Mouse (Mus musculus) cerebellum, postnatal 10 days (tissue): Measurements from ENCODE around the gene Mfn1.

Source experiments
- DNase-seq, 2 experiments: peaks; one replicate each; pipeline ENCODE4 v3.0.0; 2021; ENCODE audit warnings: mixed read lengths in 2 of 2

Gene Mfn1

DNA sequence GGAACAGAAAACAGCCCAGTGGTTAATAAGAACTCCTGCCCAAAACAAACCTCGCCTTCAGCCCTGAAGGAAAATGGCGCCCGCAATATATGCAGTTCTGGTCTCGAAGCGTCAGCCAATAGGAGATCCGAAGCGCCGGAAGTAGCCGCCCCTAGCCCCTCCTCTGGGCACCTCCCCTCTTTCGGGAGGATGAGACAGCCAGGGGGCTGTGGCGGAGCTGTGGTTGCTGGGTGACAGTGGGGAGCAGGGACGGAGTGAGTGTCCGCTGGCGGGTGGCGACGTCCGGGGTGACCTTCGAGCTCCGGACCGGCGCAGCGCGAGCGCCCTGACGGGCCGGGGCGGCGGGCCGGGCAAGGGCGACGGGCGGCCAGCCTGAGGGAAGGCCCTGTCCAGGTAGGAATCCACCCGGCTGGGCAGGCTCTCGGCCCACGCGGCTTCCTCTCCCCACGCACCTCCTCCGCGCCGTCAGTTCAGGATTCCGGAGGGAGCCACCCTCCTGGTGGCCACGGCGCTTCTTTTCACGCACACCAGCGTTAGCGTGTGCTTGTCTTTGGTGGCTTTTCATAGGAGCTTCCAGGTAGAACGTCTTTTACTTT is at the start of gene Mfn1:
Gene Mfn1, plus strand, starts transcription at position 163 of the 596 bp plus-strand sequence.
- DNase-seq: peak; percentile 93 to 95

DNA sequence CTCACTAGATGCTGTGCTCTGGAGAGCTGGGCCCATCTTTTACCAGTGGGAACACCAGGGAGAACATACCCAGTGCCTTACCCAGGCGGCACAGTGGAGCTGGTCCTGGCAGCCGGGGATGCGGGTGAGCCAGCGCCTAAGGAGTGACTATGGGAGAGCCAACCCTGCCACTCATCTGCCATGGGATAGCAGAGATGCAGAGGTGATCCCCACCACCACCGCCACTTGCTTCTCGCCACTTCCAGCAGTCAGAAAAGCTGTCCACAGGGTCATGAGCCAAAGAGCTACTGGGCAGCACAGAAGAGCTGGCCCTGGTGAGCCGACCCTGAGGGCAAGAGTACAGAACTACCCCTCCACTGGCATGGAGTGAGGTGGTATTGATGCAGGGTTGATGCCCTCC is 49.3 kb upstream of the Mfn1 start:
- DNase-seq: no peak

DNA sequence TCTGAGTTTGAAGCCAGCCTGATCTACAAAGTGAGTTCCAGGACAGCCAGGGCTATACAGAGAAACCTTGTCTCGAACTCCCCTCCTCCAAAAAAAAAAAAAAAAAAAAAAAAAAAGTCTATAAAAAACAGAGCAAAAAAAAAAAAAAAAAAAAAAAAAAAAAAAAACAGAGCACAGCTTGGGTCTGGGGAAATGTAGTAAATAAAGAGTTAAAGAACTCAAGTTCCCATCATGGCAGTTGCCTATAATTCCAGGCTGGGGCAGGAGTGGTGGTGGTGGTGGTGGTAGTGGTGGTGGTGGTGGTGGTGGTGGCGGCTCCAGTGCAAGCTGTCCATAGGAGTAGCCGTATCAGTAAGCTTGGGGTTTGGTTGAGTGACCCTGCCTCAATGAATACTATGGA is 46.2 kb upstream of the Mfn1 start:
- no peak for DNase-seq

DNA sequence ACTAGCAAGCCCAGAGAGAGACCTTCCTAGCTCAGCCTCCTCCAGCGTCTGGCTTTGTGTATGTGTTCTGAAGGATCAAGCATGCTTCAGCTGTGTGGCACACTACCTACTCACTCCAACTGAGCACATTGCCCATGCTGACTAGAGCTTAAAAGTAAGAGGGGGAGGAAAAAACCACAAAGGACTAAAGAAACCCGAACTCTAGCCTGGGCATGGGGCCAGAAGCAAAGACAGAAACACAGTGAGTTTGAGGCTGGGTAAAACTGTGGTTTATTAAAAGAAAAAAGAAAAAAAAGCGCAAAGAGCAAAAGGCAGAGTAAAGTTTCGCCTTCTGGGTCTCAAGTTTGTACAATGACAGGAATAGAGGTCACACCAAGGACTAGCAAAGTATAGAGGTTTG is 42.7 kb upstream of the Mfn1 start:
- DNase-seq: no peak

DNA sequence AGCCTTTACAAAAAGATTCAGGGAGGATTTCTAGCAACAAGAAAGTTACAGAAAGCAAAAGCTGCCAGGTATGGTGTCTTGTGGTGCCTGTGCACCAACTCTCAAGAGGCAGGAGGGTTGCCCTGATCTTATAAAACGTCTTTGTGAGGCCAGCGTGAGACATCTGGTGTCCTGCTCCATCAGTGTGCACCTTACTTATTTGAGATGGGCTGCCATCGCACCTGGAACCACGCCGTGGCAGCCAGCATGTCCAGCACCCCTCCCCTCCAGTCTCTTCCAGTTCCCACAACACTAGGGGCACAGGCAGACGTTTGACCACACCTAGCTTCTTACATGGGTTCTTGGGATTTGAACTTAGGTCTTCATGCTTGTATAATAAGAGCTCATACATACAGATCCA is 41.1 kb upstream of the Mfn1 start:
- no peak for DNase-seq

DNA sequence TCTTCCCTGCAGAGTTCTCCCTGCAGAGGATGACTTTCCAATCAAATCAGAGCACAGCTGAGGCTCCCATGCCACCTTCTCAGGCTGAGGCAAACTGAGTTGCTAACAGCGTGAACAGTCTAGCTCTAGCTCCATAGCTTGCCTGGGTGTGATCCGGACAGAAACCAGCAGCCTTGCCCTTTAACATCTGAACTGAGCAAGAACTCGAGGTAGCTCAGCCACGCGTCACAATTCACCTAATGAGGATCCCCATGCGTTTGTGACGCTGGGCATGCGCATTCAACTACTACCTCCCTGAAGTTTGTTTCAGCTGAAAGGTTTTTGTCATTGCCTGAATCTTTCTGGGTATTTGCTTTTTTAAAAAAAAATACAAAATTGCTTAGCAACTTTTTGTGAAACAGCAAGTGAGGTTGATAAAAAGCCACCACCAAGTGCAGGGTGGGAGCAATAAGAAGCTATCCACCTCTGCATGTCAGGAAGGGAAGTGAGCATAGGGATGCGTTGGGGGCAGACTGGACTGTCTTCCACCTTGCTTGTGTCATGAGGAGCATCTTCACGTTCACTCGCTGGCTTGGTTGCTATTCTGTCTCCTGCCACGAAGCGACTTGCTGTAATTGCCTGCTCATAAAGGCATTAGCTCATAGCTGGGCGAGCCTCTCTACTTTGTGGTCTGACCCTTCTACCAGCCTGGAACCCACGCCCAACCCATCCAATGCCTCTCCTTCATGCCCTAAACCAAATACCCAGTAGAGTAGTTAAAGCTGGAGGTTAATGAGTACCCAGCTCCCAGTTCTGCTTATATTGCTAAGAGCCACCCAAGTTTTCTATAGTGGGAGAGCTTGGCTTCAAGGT is 39.0 kb upstream of the Mfn1 start:
- no peak for DNase-seq

DNA sequence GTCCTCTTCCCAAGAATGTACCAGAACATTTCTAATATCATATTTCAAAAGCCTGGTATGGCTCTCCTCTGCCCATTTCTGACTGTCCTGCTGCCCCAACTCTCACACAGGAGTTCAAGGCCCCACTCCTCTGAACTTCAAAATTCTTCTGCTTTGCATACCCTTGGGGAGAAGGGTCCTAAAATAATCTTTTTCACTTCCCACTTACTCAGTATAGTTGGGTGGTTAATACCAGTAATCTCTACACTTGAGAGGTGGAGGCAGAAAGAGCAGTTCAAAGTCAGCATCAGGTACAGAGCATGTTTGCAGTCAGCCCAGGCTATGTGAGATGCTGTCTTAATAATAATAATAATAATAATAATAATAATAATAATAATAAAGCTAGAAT is 38.3 kb upstream of the Mfn1 start:
- DNase-seq: no peak

DNA sequence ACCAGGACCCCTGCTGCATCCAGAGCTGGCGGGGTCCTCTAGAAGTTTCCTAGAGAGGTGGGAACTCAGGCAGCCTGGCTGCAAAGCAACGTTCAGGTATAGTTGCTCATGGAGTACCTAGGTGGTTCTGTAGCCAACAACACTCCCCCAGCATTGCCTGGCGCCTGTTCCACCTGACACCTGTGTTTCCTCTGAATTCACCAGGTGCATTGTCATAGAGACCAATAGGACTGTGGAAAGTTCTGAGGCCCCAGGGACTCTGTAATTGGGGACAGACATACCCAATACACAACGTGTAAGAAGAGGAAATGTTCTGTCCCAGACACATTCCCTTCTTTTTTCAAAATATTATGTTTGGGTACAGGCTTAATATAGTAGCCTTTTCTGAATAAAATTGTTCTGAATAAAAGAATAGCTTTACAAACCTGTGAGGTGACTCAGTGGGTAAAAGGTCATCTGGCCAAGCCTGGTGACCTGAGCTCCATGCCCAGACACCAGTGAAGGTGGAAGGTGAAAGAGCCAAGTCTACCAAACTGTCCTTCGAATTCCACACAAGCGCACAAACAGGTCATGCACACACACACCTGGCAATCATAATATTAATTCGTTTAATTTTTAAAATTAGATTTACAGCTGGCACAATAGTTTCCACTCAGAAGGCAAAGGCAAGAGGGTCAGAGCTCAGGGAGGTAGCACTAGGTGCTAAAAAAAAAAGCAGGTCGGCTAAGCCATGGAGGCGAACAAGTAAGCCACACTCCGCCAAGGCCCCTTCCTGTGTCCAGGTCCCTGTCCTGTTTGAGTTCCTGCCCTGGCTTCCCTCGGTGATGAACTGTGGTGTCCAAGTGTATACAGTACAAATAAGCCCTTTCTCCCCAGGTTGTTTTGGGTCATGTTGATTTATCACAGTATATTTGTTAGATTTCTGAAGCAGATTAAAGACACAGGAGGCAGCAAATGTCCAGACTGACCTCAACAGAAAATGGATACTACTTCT is 36.9 kb upstream of the Mfn1 start, which contains the start of gene Kcnmb3:
Gene Kcnmb3, minus strand, starts transcription at position 135 of the 994 bp plus-strand sequence.
- no peak for DNase-seq

DNA sequence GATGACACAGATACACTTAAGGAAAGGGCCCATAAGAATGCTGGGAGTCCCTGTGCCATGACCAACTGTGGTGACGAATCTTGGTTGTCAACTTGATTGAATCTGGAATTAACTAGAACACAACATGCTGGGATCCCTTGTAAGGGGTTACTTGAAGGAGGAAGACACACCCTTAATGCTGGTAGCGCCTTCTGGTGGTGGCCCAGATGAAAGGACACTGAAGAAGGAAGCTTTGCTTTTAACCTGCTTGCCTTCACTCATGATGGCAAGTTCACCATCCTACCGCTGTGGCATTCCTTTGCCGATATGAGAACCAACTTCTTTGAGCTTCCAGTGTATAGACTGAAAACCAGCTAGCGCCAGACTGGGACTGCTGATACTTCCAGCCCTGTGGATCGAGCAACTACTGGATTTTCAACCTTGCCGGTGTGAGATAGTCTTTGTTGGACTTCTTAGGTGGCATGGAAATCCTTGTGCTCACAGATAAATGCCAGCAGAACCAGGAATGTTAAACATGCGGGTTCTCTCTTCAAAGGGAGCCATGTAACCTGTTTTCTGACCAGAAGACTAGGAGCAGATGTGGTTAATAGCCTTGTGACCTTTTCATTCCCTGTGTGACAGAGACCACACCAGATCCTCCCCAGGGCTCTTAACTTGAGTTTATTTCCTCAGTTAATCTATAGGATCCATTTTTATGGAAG is 34.7 kb upstream of the Mfn1 start:
- no peak for DNase-seq

DNA sequence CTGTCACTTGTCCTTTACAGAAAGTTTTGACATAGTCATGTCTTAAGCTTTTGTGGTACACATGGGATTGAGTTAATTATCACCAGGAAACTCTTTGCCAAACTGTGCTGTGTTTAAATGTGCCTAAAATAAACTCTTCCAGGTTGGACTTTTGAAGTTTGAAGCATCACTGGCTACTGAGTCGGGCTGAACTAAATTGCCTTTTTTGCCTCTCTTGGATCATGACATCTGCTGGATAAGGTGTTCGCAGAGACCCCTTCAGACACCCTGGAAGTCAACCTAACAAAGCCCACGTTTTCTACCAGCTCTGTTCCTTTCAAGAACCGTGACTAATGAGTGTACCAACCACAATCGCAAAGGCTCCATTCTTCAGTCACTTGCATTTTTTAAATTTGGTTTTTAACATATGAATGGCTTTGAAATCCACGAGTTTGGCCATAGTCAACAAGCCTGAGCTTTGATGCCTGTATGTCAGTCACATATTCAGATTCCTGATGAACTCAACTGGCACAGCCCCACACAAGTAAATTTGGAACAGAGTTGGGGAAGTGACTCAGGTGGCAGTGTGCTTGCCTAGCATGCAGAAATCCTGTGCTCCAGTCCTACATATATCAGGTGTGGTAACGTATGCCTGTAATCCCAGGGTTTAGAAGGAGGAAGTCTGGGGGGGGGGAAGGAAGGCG is 34.0 kb upstream of the Mfn1 start:
- no peak for DNase-seq

DNA sequence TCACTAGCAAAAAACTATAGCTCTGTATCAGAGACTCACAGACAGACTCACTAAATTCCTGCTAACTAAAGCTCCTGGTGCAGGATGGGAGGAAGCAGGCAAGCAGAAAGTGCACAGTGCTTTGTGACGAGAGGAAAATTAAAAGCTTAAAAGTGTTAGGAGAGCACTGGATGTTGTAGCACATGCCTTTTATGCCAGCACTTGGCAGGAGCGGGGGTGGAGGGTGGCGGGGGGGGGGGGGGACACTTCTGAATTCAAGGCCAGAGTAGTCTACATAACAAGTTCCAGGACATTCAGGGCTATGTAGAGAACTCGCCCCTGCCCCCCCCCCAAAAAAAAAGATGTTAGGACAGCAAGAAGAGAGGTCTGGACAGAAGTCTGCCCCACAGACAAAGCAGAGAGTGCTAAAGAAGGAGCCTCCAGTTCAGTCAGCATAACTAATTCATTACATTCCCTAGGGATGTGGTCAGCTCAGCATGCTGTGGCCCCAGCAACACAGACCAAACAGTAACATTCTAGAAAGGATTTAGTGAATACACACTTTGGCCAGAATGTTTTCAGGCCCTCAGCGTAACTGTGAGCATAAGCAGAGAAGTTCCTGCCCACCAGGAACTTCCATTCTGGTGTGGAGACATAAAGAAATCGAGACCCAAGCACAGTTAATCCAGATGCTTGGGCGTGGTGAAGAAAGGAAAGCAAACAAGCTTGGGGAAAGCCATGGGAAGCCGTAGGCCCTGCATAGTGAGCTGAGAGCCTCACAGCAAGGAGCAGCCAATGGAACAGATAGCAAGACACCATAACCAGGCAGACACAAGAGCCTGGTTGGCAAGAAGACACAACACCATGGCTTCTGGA is 33.2 kb upstream of the Mfn1 start:
- DNase-seq: no peak

DNA sequence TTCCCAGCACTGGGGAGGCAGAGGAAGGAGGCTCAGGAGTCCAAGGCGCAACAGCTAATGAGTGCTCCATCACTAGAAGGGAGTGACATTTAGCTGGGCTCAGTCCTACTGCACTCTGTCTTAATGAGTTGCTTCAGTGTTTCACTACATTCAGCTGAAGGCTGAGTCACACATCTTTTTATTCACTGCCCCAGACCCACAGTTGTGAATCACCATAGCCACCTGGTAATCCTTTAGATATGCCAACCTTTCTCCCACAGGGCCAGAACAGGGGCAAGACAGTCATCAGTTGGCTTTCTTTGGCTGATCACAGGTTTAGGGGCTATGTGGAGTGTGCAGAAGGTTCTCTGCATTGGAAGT is 32.6 kb upstream of the Mfn1 start:
- no peak for DNase-seq

DNA sequence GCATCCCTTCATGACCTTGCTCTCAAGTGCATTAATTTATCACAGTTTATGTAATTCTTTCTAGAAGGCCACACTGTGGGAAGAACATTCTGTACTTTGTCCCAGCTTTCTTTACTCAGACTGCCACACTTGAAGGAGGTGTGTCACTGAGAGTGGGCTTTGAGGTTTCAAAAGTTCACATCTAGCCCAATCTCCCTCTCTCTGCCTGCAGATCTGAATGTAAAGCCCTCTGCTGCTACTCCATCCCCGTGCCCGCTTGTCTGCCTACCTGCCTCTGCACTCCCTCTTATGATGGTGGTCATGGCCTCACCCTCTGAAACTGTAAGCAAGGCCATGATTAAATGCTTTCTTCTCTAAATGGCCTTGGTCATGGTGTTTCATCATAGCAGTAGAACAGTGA is 28.9 kb upstream of the Mfn1 start:
- no peak for DNase-seq

DNA sequence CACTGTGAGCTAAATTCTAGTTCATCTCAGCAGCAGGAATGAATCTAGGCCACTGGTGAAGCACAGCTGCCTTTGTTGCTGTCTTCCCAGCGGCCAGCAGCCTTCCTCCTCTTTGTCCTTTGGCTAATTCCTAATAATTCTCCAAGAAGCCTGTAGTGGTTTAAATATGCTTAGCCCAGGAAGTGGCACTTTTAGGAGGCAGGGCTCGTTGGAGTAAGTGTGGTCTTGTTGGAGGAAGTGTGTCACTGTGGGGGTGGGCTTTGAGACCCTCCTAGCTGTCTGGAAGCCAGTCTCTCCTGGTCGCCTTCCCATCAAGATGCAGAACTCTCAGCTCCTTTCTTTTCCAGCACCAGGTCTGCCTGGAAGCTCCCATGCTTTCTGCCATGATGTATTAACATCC is 23.4 kb upstream of the Mfn1 start:
- no peak for DNase-seq

DNA sequence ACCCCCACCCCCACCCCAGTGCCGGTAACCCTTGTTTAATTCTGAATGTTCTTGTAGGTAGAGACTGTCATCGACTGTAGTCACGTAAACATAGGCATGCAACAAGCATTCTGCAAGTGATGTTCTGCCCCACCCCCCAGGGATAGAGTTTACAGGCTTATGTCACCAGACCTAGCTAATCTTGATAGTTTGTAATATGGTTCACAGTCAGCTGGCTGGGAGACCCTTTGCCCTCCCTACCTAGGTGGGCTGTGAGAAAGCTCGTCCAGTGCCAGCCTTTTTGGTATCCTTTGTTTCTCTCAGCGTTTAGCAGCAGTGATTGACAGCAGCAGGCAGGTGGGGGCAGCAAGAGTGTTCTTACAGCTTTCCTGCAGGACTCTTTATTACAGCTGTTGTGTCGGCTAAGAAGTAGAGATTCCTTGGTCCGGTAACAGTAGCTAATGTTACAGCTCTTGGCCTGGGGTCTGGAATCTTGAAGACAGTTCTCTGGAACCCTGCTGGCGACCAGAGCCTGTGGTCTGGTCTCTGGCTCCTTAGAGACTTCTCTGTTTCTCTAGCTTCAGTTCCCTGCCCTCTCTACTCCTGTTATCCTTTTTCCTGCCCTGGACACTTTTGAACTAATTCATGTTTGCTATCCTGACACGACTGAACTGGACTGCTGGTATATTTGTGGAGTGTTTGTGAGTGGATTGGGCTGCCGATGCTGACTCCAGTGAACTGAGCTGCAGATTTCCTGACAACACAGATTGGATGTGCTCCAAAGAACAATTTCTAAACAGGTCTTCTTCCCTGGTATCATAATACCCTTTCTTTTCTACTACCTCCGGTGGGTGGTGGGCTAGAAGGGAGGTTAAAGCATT is 22.7 kb upstream of the Mfn1 start:
- DNase-seq: no peak

DNA sequence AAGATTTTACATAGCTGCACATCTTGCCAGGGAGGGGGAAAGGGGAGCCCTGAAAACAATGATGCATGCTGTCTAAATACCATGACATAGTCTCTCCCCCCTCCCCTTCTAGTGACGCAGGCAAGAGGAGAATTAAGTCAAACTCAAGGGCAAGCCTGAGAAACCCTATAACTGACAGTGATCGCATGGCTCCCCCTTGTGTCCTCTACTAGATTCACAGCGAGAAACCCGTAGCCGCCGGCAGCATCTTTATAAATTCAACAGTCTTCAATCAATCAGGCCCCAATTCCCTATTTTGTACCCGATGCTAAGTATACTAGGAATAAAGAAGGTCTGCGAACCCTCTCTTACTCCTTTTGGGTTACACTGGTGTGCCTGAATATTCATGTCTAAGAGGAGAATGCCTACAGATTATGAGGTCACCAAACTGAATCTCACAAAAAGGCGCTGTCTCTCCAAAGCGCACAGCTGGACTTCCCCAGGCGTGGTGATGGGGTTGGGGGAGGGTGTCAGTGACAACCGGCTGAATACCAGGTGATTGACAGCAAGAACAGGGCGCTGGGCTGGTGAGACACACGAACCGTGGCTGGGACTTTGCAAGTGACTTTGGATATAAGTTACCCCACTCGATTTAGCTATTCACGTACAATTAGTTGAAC is 20.5 kb upstream of the Mfn1 start:
- DNase-seq: peak; percentile 80 to 84

DNA sequence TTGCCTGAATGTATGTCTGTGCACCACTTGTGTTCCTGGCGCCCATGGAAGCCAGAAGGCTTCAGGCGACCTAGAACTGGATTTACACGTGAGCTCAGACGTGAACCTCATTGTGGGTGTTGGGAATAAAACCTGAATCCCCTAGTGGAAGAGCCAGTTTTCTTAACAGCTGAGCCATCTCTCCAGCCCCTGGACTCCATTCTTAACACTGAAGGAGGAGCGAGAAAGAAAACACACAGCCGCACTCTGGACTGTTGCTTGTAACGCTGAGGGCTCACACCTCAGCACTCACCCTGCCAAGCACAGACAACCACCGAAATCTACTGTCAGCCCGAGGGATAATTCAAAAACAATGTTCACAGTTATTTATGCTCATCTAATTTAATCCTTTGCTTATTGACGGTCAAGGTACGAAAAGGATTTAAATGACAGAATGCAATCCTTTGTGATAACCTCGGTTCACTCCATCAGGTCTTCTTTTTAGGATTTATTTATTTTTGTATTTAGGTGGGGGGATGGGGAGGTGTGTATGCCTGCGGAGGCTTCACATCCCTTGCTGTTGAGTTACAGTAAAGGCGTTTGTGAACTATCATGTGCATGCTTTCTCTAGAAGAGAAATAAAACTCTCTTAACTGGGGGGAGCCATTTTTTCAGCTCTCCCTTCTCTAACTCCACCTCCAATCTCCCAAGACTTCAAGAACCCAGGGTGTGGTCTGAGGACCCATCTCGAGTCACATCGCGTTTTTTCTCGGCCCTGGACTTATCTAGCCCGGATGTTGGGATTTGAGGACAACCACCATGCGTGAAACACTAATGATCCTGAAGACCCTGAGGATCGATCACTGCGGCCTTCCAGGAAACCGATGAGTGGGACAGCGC is 19.5 kb upstream of the Mfn1 start, which contains the start of gene Zfp639:
Gene Zfp639, plus strand, starts transcription at position 764 of the 879 bp plus-strand sequence.
- DNase-seq: peak in 1 of 2 experiments; percentile 20
